Mouse (Mus musculus): Measurements from ENCODE around the gene Dach1.

The Dach1 gene

GRCm38 (mm10) chr14:98014053-98014452 lies 155.5 kb downstream of the Dach1 start:
- DNase-seq = no peak

- no peak for DNase-seq
Observed at GRCm38 (mm10) chr14:98008501-98008900, 161.1 kb downstream of the Dach1 start.

- no peak for DNase-seq
Observed at GRCm38 (mm10) chr14:98002021-98002680, 167.4 kb downstream of the Dach1 start.

- no peak for DNase-seq
Observed at GRCm38 (mm10) chr14:97998584-97998983, 171.0 kb downstream of the Dach1 start.

GRCm38 (mm10) chr14:97983251-97983650 lies 186.3 kb downstream of the Dach1 start:
- no peak for DNase-seq

GRCm38 (mm10) chr14:97982676-97983075 lies 186.9 kb downstream of the Dach1 start:
- DNase-seq = no peak

GRCm38 (mm10) chr14:97980879-97981278 lies 188.7 kb downstream of the Dach1 start:
- no peak for DNase-seq

- DNase-seq = no peak
Observed at GRCm38 (mm10) chr14:97976091-97976490, 193.5 kb downstream of the Dach1 start.

GRCm38 (mm10) chr14:97975447-97975846 lies 194.1 kb downstream of the Dach1 start:
- DNase-seq = no peak

- DNase-seq = no peak
Observed at GRCm38 (mm10) chr14:97964543-97965069, 205.0 kb downstream of the Dach1 start.

- no peak for DNase-seq
Observed at GRCm38 (mm10) chr14:97963624-97964023, 205.9 kb downstream of the Dach1 start.

GRCm38 (mm10) chr14:97956356-97956755 lies 213.2 kb downstream of the Dach1 start:
- no peak for DNase-seq

GRCm38 (mm10) chr14:97945471-97945870 lies 224.1 kb downstream of the Dach1 start:
- no peak for DNase-seq

GRCm38 (mm10) chr14:97944643-97945268 lies 224.8 kb downstream of the Dach1 start:
- DNase-seq = no peak

GRCm38 (mm10) chr14:97942361-97942760 lies 227.2 kb downstream of the Dach1 start:
- no peak for DNase-seq

- no peak for DNase-seq
Observed at GRCm38 (mm10) chr14:97896622-97897021, 272.9 kb downstream of the Dach1 start.

- DNase-seq = no peak
Observed at GRCm38 (mm10) chr14:97881976-97882375, 287.6 kb downstream of the Dach1 start.

GRCm38 (mm10) chr14:97871001-97871400 lies 298.6 kb downstream of the Dach1 start:
- DNase-seq = no peak

- DNase-seq = no peak
Observed at GRCm38 (mm10) chr14:97858384-97858783, 311.2 kb downstream of the Dach1 start.

GRCm38 (mm10) chr14:97857276-97857675 lies 312.3 kb downstream of the Dach1 start:
- no peak for DNase-seq

- DNase-seq = no peak
Observed at GRCm38 (mm10) chr14:97855345-97855744, 314.2 kb downstream of the Dach1 start.

GRCm38 (mm10) chr14:97850486-97850885 lies 319.1 kb downstream of the Dach1 start:
- no peak for DNase-seq

- DNase-seq = no peak
Observed at GRCm38 (mm10) chr14:97847641-97848040, 321.9 kb downstream of the Dach1 start.

- no peak for DNase-seq
Observed at GRCm38 (mm10) chr14:97839275-97839674, 330.3 kb downstream of the Dach1 start.

- no peak for DNase-seq
Observed at GRCm38 (mm10) chr14:97829865-97830264, 339.7 kb downstream of the Dach1 start.

Data from cerebellum, adult 9-11 months (tissue).